Mouse (Mus musculus): ENCODE results near the gene Ago1. TPM values are rescaled to one million over a fixed set of nuclear protein-coding genes. Genes with fewer than 3 reads are reported as not detected.

Gene Ago1
- polyA plus RNA-seq, 1 experiment from 2014 or later: 19.5 TPM

- Histone ChIP-seq H3K27me3 (no peaks in the 10 kb centered on the region), H3K4me1 (replicated peaks) (no peaks in the 10 kb centered on the region), H3K4me3 (replicated peaks) (no peak overlapping the region), H3K4me2 (replicated peaks) (no peak overlapping the region), H3K9ac (replicated peaks) (no peak overlapping the region), H3K9me3 (no peaks in the 10 kb centered on the region), H3K36me3 (peaks cover 62% of the 10 kb centered on the region), H3K27ac (no peak overlapping the region)
- no peak for ATAC-seq
- WGBS: 89% methylated on average over 4 of the region's 4 CpGs
Observed at GRCm38 (mm10) chr4:126493416-126493815, 25.0 kb upstream of the Ago1 start.

- Histone ChIP-seq H3K9me3 (no peaks in the 10 kb centered on the region), H3K9ac (replicated peaks) (no peak overlapping the region), H3K27ac (no peak overlapping the region), H3K4me2 (replicated peaks) (no peak overlapping the region), H3K4me1 (replicated peaks) (no peaks in the 10 kb centered on the region), H3K4me3 (replicated peaks) (no peak overlapping the region), H3K36me3 (peaks cover 54% of the 10 kb centered on the region), H3K27me3 (no peaks in the 10 kb centered on the region)
- no peak for ATAC-seq
- 45% methylated on average over 5 of the region's 5 CpGs for WGBS
Observed at GRCm38 (mm10) chr4:126491977-126492376, 23.6 kb upstream of the Ago1 start.

- Histone ChIP-seq H3K9me3 (no peaks in the 10 kb centered on the region), H3K4me3 (replicated peaks) (no peak overlapping the region), H3K4me1 (replicated peaks) (no peaks in the 10 kb centered on the region), H3K9ac (replicated peaks) (no peak overlapping the region), H3K36me3 (peaks cover 41% of the 10 kb centered on the region), H3K27ac (no peak overlapping the region), H3K27me3 (no peaks in the 10 kb centered on the region), H3K4me2 (replicated peaks) (no peak overlapping the region)
- WGBS: 89% methylated on average over 12 of the region's 12 CpGs
- ATAC-seq: no peak
Observed at GRCm38 (mm10) chr4:126490726-126491125, 22.3 kb upstream of the Ago1 start.

DNA sequence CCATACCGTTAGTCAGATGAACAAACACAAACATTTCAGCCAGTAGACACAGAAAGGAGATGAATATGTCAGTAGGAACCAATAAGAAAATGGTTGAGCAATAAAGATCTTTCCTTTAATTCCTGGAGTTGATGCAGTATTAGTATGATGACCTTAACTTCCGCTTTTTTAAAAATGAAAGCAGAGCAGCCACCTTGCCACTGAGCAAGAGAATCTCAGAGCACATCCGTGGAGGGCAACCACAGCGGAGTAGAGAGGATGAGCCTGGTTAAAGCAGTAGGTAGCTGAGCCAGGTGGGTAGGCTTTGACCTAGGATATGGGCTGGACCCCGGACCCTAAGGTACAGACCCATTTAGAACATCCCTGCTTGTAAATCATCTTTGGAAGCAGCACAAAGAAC lies 21.4 kb upstream of the Ago1 start:
- H3K4me2 ChIP-seq (replicated peaks): no peak overlapping the region
- WGBS: 94% methylated on average over 5 of the region's 5 CpGs

GRCm38 (mm10) chr4:126486217-126486616 lies 17.8 kb upstream of the Ago1 start:
- ATAC-seq: no peak
- H3K4me1 ChIP-seq (replicated peaks): no peaks in the 10 kb centered on the region
- 82% methylated on average over 1 of the region's 1 CpGs for WGBS
- H3K27ac ChIP-seq: no peak overlapping the region
- H3K4me3 ChIP-seq (replicated peaks): no peak overlapping the region
- H3K4me2 ChIP-seq (replicated peaks): no peak overlapping the region
- H3K9ac ChIP-seq (replicated peaks): no peak overlapping the region
- H3K27me3 ChIP-seq: no peaks in the 10 kb centered on the region
- H3K9me3 ChIP-seq: no peaks in the 10 kb centered on the region
- peaks cover 18% of the 10 kb centered on the region for H3K36me3 ChIP-seq

More for the DNA sequence above, 21.4 kb upstream of the Ago1 start:
- no peak overlapping the region for H3K27ac ChIP-seq
- H3K9ac ChIP-seq (replicated peaks): no peak overlapping the region
- no peaks in the 10 kb centered on the region for H3K27me3 ChIP-seq
- no peak overlapping the region for H3K4me3 ChIP-seq (replicated peaks)
- no peak for ATAC-seq
- H3K36me3 ChIP-seq: peaks cover 36% of the 10 kb centered on the region
- H3K4me1 ChIP-seq (replicated peaks): no peaks in the 10 kb centered on the region
- no peaks in the 10 kb centered on the region for H3K9me3 ChIP-seq

- ATAC-seq: no peak
- H3K4me2 ChIP-seq (replicated peaks): no peak overlapping the region
- peaks cover 10% of the 10 kb centered on the region; the same call in 1 of the 2 replicates for H3K36me3 ChIP-seq
- WGBS: 87% methylated on average over 2 of the region's 2 CpGs
- no peaks in the 10 kb centered on the region for H3K9me3 ChIP-seq
- no peaks in the 10 kb centered on the region for H3K27me3 ChIP-seq
- no peak overlapping the region for H3K27ac ChIP-seq
- no peak overlapping the region for H3K4me3 ChIP-seq (replicated peaks)
- no peak overlapping the region for H3K9ac ChIP-seq (replicated peaks)
- no peaks in the 10 kb centered on the region for H3K4me1 ChIP-seq (replicated peaks)
Observed at GRCm38 (mm10) chr4:126485065-126485464, 16.7 kb upstream of the Ago1 start.

- WGBS: 91% methylated on average over 3 of the region's 3 CpGs
Observed at GRCm38 (mm10) chr4:126483874-126484273, 15.5 kb upstream of the Ago1 start.

GRCm38 (mm10) chr4:126482951-126483350 lies 14.6 kb upstream of the Ago1 start:
- Histone ChIP-seq H3K36me3 (no peaks in the 10 kb centered on the region), H3K4me2 (replicated peaks) (no peak overlapping the region), H3K9ac (replicated peaks) (no peak overlapping the region), H3K27me3 (no peaks in the 10 kb centered on the region), H3K4me1 (replicated peaks) (no peaks in the 10 kb centered on the region), H3K9me3 (no peaks in the 10 kb centered on the region), H3K27ac (no peak overlapping the region), H3K4me3 (replicated peaks) (no peak overlapping the region)
- no peak for ATAC-seq
- 73% methylated on average over 12 of the region's 12 CpGs for WGBS

More at GRCm38 (mm10) chr4:126483874-126484273, 15.5 kb upstream of the Ago1 start:
- Histone ChIP-seq H3K4me2 (replicated peaks) (no peak overlapping the region), H3K27me3 (no peaks in the 10 kb centered on the region), H3K9ac (replicated peaks) (no peak overlapping the region), H3K9me3 (no peaks in the 10 kb centered on the region), H3K36me3 (peaks cover 4% of the 10 kb centered on the region; the same call in 1 of the 2 replicates), H3K4me1 (replicated peaks) (no peaks in the 10 kb centered on the region), H3K27ac (no peak overlapping the region), H3K4me3 (replicated peaks) (no peak overlapping the region)
- ATAC-seq: no peak

GRCm38 (mm10) chr4:126481461-126481860 lies 13.1 kb upstream of the Ago1 start:
- Histone ChIP-seq H3K4me2 (replicated peaks) (no peak overlapping the region), H3K27ac (no peak overlapping the region), H3K4me1 (replicated peaks) (no peaks in the 10 kb centered on the region), H3K4me3 (replicated peaks) (no peak overlapping the region), H3K27me3 (no peaks in the 10 kb centered on the region), H3K36me3 (no peaks in the 10 kb centered on the region), H3K9me3 (no peaks in the 10 kb centered on the region), H3K9ac (replicated peaks) (no peak overlapping the region)
- WGBS: 92% methylated on average over 5 of the region's 5 CpGs
- no peak for ATAC-seq

GRCm38 (mm10) chr4:126480288-126480687 lies 11.9 kb upstream of the Ago1 start:
- no peak for ATAC-seq
- WGBS: 87% methylated on average over 3 of the region's 3 CpGs

DNA sequence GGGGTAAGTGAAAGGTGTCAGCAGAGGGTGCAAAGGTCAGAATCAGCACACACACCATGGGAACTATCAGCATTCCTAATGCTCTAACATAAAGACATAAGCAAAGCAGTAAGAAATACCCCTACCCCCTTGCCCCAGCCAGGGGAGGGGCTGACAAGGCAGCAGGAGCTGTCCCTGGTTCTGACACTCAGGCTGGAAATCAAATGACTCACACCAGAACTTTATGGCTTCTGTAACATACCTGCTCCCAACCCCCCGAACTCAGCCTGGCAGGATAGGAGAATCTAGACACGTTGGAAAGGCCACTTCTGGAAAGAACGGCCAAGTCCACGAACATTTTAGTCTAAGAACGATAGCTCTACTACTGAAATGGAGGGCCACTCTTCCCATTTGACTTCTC lies 4.6 kb upstream of the Ago1 start:
- Histone ChIP-seq H3K9me3 (no peaks in the 10 kb centered on the region), H3K4me3 (replicated peaks) (no peak overlapping the region), H3K4me2 (replicated peaks) (no peak overlapping the region), H3K4me1 (replicated peaks) (peaks cover 8% of the 10 kb centered on the region; the same call in 1 of the 2 replicates), H3K27me3 (no peaks in the 10 kb centered on the region), H3K9ac (replicated peaks) (no peak overlapping the region), H3K27ac (no peak overlapping the region), H3K36me3 (no peaks in the 10 kb centered on the region)
- WGBS: 53% methylated on average over 5 of the region's 5 CpGs
- no peak for ATAC-seq

More at GRCm38 (mm10) chr4:126480288-126480687, 11.9 kb upstream of the Ago1 start:
- Histone ChIP-seq H3K27me3 (no peaks in the 10 kb centered on the region), H3K9ac (replicated peaks) (no peak overlapping the region), H3K4me3 (replicated peaks) (no peak overlapping the region), H3K36me3 (no peaks in the 10 kb centered on the region), H3K9me3 (no peaks in the 10 kb centered on the region), H3K4me2 (replicated peaks) (no peak overlapping the region), H3K27ac (no peak overlapping the region), H3K4me1 (replicated peaks) (no peaks in the 10 kb centered on the region)

- no peak overlapping the region; the same call in 1 of the 2 replicates for H3K27ac ChIP-seq
- no peaks in the 10 kb centered on the region for H3K9me3 ChIP-seq
Observed at GRCm38 (mm10) chr4:126469334-126469733, 951 bp upstream of the Ago1 start.

DNA sequence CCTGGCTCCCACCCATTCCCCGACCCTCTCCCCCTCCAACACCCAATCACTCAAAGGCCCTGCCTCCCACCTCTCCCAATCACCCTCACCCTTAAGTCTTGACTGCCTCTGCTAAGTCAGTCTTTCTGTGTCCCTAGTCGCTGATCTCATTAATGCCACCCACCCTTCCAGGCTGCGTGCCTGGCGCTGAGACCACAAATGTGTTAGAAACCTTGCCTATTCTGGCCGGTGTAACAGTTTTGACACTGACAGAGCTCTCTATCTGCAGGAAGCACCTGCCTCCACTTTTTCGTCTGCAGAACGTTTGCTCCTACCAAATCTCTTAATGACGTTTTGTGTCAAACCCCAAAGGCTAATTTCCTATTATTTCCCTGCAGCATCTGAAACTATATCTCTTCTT lies 542 bp upstream of the Ago1 start:
- Histone ChIP-seq H3K4me3 (replicated peaks) (peak overlapping the region; percentile 64), H3K4me2 (replicated peaks) (peak overlapping the region; percentile 79), H3K9ac (replicated peaks) (peak overlapping the region; percentile 86; the same call in 1 of the 2 replicates), H3K36me3 (no peaks in the 10 kb centered on the region), H3K9me3 (no peaks in the 10 kb centered on the region), H3K4me1 (replicated peaks) (peaks cover 45% of the 10 kb centered on the region), H3K27ac (peak overlapping the region; percentile 95), H3K27me3 (no peaks in the 10 kb centered on the region)
- no peak for ATAC-seq
- WGBS: 7% methylated on average over 8 of the region's 8 CpGs

More at GRCm38 (mm10) chr4:126469334-126469733, 951 bp upstream of the Ago1 start:
- Histone ChIP-seq H3K4me3 (replicated peaks) (no peak overlapping the region; the same call in 1 of the 2 replicates), H3K9ac (replicated peaks) (peak overlapping the region; percentile 86; the same call in 1 of the 2 replicates), H3K4me1 (replicated peaks) (peaks cover 41% of the 10 kb centered on the region), H3K4me2 (replicated peaks) (no peak overlapping the region; the same call in 1 of the 2 replicates), H3K27me3 (no peaks in the 10 kb centered on the region), H3K36me3 (no peaks in the 10 kb centered on the region)
- WGBS: 80% methylated on average over 1 of the region's 1 CpGs
- no peak for ATAC-seq
